Mouse (Mus musculus) limb, embryonic 12.5 days (tissue): ENCODE results near the gene Nebl. TPM values are rescaled to one million over a fixed set of nuclear protein-coding genes. Genes with fewer than 3 reads are reported as not detected.
"Not testable (repeated sequence)": the region's sequence is repeated elsewhere in the genome, so short reads cannot be mapped to it uniquely, and the experiment has no call there.

ENCODE experiments used
- ATAC-seq: fragments of 200-750 bp; cut with Nextera tagmentation; 2 replicates; pipeline ENCODE4 v1.8.0; 2017; ENCODE audit warnings: low read depth, moderate TSS enrichment; ENCODE audit not compliant: insufficient number of reproducible peaks, insufficient read depth, low FRiP score, low TSS enrichment
- H3K27ac ChIP-seq: fragments of 300-500 bp; sonication (generic); 2 replicates; pipeline ENCODE4 v1.5.1; 2016; ENCODE audit warnings: mild to moderate bottlenecking, moderate library complexity
- H3K27me3 ChIP-seq: fragments of 300-500 bp; sonication (generic); 2 replicates; pipeline ENCODE4 v1.6.1; 2016; ENCODE audit warnings: mild to moderate bottlenecking, moderate library complexity
- H3K36me3 ChIP-seq: fragments of 300-500 bp; sonication (generic); 2 replicates; pipeline ENCODE4 v1.6.1; 2016; ENCODE audit warnings: mild to moderate bottlenecking, moderate library complexity
- H3K4me1 ChIP-seq: fragments of 300-500 bp; sonication (generic); replicated peaks from 2 replicates; pipeline ENCODE4 v1.6.1; 2016
- H3K4me2 ChIP-seq: fragments of 300-500 bp; sonication (generic); 2 replicates; pipeline ENCODE4 v1.6.1; 2016; ENCODE audit warnings: mild to moderate bottlenecking, moderate library complexity
- H3K4me3 ChIP-seq: fragments of 300-500 bp; sonication (generic); replicated peaks from 2 replicates; pipeline ENCODE4 v1.5.1; 2016; ENCODE audit warnings: mild to moderate bottlenecking
- H3K9ac ChIP-seq: fragments of 300-500 bp; sonication (generic); replicated peaks from 2 replicates; pipeline ENCODE4 v1.6.1; 2016; ENCODE audit warnings: mild to moderate bottlenecking, moderate library complexity
- H3K9me3 ChIP-seq: fragments of 300-500 bp; sonication (generic); 2 replicates; pipeline ENCODE4 v1.6.1; 2016; ENCODE audit warnings: mild to moderate bottlenecking, moderate library complexity
- WGBS: fragments of 180-500 bp; shearing (Covaris S2); methylation state at CpG from one replicate; pipeline ENCODE4 v1.1.7; 2016; 5-methylcytosine and 5-hydroxymethylcytosine counted together
- microRNA-seq: library from miRNA; unstranded; fragments of <30 nt; microRNA quantifications from one replicate; pipeline ENCODE4, GENCODE M21; 2017
- polyA plus RNA-seq: library from polyadenylated mRNA; unstranded; fragments of >200 nt; fragmentation: Nextera tagmentation; extraction: Ambion mirVana; gene quantifications from 2 replicates; pipeline ENCODE4 v1.2.1, GENCODE M21; 2016

Nebl gene
- polyA plus RNA-seq, 1 experiment from 2014 or later: 10.4 TPM

DNA sequence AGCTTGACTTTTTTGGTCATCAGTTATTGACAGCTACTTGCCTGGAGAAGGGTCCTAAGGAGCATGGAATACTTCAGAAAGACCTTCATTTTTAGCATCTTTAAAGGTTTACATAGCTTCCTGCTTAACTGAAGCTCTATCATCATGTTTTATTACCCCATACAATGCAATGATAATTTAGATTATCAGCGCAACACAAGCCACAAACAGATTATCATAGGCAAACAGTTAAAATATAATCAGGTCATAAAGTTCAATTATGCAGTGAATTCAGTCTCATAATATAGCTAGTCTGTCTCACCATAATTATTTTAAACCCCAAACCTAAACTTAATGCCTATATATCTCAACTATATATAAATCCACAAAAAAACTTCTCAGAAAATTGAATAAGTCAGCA lies 386.6 kb downstream of the Nebl start:
- no peak for ATAC-seq
- no peak overlapping the region for H3K4me2 ChIP-seq
- whole genome bisulfite sequencing: 87% methylated on average over 1 of the region's 1 CpGs

GRCm38 (mm10) chr2:17335451-17335850 lies 395.8 kb downstream of the Nebl start:
- Histone ChIP-seq H3K4me2 (no peak overlapping the region), H3K27me3 (no peaks in the 10 kb centered on the region), H3K9ac (no peak overlapping the region), H3K27ac (no peak overlapping the region), H3K36me3 (no peaks in the 10 kb centered on the region), H3K4me3 (no peak overlapping the region), H3K4me1 (no peaks in the 10 kb centered on the region), H3K9me3 (no peaks in the 10 kb centered on the region)
- ATAC-seq: no peak
- WGBS: 82% methylated on average over 5 of the region's 5 CpGs

More for the DNA sequence above, 386.6 kb downstream of the Nebl start:
- Histone ChIP-seq H3K4me3 (no peak overlapping the region), H3K36me3 (no peaks in the 10 kb centered on the region), H3K27me3 (no peaks in the 10 kb centered on the region), H3K9ac (no peak overlapping the region), H3K4me1 (no peaks in the 10 kb centered on the region), H3K9me3 (no peaks in the 10 kb centered on the region), H3K27ac (no peak overlapping the region)

- Histone ChIP-seq H3K27ac (no peak overlapping the region), H3K9ac (no peak overlapping the region), H3K4me2 (no peak overlapping the region), H3K27me3 (no peaks in the 10 kb centered on the region), H3K4me3 (no peak overlapping the region), H3K36me3 (no peaks in the 10 kb centered on the region), H3K9me3 (no peaks in the 10 kb centered on the region), H3K4me1 (no peaks in the 10 kb centered on the region)
- ATAC-seq: no peak
- 88% methylated on average over 1 of the region's 1 CpGs for WGBS
These were observed 404.7 kb downstream of the Nebl start for GRCm38 (mm10) chr2:17326590-17326989.

DNA sequence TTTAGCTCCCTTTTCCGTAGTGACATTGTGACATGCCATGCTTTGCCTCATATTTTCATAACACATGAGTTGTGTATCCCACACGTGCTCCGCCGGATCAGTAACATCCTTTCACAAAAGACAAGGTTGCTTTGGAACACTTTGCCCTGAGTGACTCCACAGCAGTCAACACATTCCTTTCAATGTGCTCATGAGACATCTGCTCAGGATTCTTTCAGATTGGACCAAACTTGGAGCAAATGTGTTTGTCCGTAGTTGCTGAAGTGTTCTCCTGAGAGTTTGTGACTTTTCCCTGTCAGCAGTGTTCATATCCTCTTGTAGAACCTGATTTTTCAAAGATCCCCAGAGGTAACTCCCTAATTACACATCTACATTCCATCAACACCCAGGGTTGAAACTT lies 414.4 kb downstream of the Nebl start:
- H3K27me3 ChIP-seq: no peaks in the 10 kb centered on the region
- no peak for ATAC-seq
- H3K4me2 ChIP-seq: no peak overlapping the region
- H3K4me3 ChIP-seq: no peak overlapping the region
- no peak overlapping the region for H3K9ac ChIP-seq
- no peak overlapping the region for H3K27ac ChIP-seq
- no peaks in the 10 kb centered on the region for H3K4me1 ChIP-seq
- no peaks in the 10 kb centered on the region for H3K36me3 ChIP-seq
- H3K9me3 ChIP-seq: no peaks in the 10 kb centered on the region
- WGBS: 86% methylated on average over 5 of the region's 5 CpGs

- Histone ChIP-seq H3K27ac (no peak overlapping the region), H3K27me3 (no peaks in the 10 kb centered on the region), H3K36me3 (no peaks in the 10 kb centered on the region), H3K4me2 (no peak overlapping the region), H3K4me3 (no peak overlapping the region), H3K4me1 (no peaks in the 10 kb centered on the region), H3K9ac (no peak overlapping the region), H3K9me3 (no peaks in the 10 kb centered on the region)
- no peak for ATAC-seq
These were observed 429.9 kb downstream of the Nebl start for GRCm38 (mm10) chr2:17301379-17301778.

DNA sequence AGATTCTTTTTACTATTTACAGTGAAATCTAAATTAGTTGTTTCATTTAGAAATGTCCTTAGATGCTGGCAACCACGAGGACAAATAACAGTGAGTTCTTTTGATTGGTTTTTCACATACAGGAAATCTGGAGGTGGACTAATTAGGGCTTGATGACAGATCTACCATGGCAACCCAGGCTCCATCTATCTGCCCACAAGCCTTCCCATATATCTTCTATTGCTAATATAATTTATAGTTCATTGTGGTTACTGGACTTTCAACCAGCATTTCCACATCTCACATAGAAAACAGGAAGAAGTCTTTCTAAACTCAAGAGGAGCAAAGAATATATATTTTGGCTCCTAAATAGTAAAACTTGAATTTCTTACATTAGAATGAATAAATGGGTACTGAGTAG lies 433.8 kb downstream of the Nebl start:
- Histone ChIP-seq H3K4me1 (no peaks in the 10 kb centered on the region), H3K9me3 (no peaks in the 10 kb centered on the region; the same call in 1 of the 2 replicates), H3K27me3 (no peaks in the 10 kb centered on the region), H3K4me3 (no peak overlapping the region), H3K36me3 (no peaks in the 10 kb centered on the region), H3K9ac (no peak overlapping the region), H3K27ac (no peak overlapping the region), H3K4me2 (no peak overlapping the region)
- 56% methylated on average over 1 of the region's 1 CpGs for WGBS
- no peak for ATAC-seq

DNA sequence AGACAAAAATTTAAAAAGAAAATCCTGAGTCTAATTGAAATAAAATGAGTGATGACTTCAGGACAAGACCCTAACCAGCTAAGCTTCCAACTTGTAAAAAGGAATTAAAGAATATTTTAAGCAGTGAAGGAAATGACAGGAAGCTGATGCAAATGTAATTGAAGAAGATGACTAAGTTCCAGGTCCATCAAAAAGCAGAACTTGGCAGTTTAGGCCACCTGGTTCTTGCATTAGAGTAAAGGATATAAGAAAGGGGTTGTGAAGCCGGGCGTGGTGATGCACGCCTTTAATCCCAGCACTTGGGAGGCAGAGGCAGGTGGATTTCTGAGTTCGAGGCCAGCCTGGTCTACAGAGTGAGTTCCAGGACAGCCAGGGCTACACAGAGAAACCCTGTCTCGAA lies 436.0 kb downstream of the Nebl start:
- ATAC-seq, H3K27ac ChIP-seq, H3K36me3 ChIP-seq, H3K9me3 ChIP-seq, H3K4me3 ChIP-seq, H3K27me3 ChIP-seq, H3K4me2 ChIP-seq, H3K4me1 ChIP-seq, H3K9ac ChIP-seq: not testable (repeated sequence)
- WGBS: 83% methylated on average over 4 of the region's 5 CpGs

Small RNA genes within 50 kb of the gene (microRNA-seq; reads per million reads assigned to microRNA genes)
- not detected for gene Mir6419
